Mouse (Mus musculus): ENCODE data around the gene Gm5617. TPM values are rescaled to one million over a fixed set of nuclear protein-coding genes. Genes with fewer than 3 reads are reported as not detected.

Gm5617 gene
- polyA plus RNA-seq, 1 experiment from 2014 or later: 32.6 TPM

DNA sequence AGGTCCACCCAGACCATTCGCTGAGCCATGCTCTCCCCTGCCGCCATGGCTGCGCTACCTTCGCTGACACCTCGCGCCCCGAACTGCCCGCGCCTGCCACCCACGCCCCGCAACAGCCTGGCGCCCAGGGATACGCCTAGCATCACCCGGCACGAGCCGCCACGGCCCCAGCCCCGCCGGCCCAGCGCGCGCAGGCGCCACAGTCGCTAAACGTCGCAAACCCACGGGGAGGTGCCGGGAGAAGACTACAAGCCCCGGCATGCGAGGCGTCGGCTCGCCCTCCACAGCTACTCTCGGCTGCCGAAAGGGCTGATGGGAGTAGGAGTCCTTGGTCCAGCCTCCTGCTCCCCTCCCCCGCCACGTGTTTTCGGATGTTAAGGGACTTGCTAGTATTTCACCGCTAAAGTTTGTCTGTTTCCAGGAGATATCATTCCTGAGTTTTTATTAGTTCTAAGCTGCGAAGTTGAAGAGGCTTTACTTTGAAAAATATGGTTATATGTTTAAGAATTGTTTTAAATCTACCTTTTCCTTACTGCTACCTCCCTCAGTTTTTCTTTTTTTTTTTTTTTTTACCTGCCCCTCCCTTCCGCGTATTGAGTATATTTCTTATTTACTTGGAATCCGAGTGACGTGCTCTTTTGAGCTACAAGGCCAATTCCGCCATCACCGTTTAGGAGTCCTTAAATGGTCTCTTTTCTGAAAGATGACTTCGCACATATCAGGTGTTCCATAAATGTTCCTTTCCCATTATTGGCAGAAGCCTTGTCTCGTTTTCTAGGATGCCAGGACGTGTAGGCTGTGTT, 14.6 kb upstream of the Gm5617 start, which contains the start of gene Rexo2:
Gene Rexo2 (minus strand): TSS at position 213 of the 803 bp plus-strand sequence.
- H3K27ac ChIP-seq (ENCODE audit: low read depth): no peak within 1 kb of the TSS
- H3K36me3 ChIP-seq (ENCODE audit: control insufficient read depth, insufficient read depth, low read length): peaks cover 20% of the 10 kb centered on the region; the same call in 1 of the 2 replicates
- no peaks in the 10 kb centered on the region for H3K9me3 ChIP-seq (ENCODE audit: control insufficient read depth, low read length)
- no peaks in the 10 kb centered on the region for H3K27me3 ChIP-seq (replicated peaks; ENCODE audit: control insufficient read depth, insufficient read depth, low read length)
- H3K9ac ChIP-seq (ENCODE audit: low read length): peak within 1 kb of the TSS; percentile 69
- ATAC-seq (replicated peaks; ENCODE audit: low FRiP score, low TSS enrichment, low read depth): peak; percentile 97
- H3K4me3 ChIP-seq (ENCODE audit: low read depth, low read length): peak within 1 kb of the TSS; percentile 83
- H3K4me2 ChIP-seq (ENCODE audit: low read length): peak within 1 kb of the TSS; percentile 83
- peak; percentile 92 for DNase-seq (ENCODE audit: low spot score)
- WGBS: 1% methylated on average over 48 of the region's 49 CpGs
- H3K4me1 ChIP-seq (replicated peaks; ENCODE audit: control insufficient read depth, insufficient read depth, low read length): peaks cover 5% of the 10 kb centered on the region; the same call in 1 of the 2 replicates

DNA sequence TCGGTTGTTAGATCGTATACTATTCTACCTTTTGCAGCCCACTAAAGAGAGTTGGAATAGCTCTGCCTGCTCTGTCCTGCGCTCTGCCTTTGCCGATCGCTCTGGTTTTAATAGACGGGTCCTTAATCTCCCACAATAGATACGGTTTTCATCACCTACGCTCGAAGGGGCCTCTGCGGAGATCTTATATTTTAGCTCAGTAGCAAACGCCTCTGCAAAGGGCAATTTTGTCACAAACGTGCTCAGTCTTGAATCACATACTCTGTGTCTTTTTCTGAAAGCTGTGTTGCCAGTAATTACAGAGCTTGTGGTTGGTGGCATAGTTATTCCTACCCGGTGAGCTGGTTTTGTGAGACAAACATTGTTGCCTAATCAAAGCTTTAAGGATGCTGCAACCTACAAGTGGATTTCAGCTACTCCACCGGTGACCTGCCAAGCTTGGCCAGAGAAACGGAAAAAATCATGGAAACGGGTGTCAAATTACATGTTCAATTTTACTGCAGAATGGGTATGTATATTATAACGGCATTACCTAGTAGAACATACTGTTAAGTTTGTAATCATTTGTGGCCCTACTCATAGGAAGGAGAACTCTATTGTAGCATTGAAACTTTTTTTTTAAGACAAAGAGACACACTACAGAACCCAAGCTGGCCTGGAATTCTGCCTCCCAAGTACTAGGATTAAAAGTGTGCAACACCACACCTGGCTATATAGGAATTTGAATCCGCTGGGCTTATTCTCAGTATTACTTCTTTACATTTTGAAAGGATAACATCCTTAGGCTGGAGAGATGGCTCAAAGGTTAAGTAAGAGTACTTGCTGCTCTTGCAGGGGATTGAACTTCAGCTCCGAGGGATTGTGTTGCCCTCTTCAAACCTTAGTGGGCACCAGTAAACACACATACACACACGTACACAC, 13.8 kb upstream of the Gm5617 start:
- Histone ChIP-seq H3K4me2 (ENCODE audit: low read length) (peak overlapping the region; percentile 83), H3K27me3 (replicated peaks; ENCODE audit: control insufficient read depth, insufficient read depth, low read length) (no peaks in the 10 kb centered on the region), H3K36me3 (ENCODE audit: control insufficient read depth, insufficient read depth, low read length) (peaks cover 19% of the 10 kb centered on the region; the same call in 1 of the 2 replicates), H3K4me3 (ENCODE audit: low read depth, low read length) (peak overlapping the region; percentile 83), H3K9me3 (ENCODE audit: control insufficient read depth, low read length) (no peaks in the 10 kb centered on the region), H3K4me1 (replicated peaks; ENCODE audit: control insufficient read depth, insufficient read depth, low read length) (peaks cover 5% of the 10 kb centered on the region; the same call in 1 of the 2 replicates), H3K9ac (ENCODE audit: low read length) (no peak overlapping the region), H3K27ac (ENCODE audit: low read depth) (no peak overlapping the region)
- 35% methylated on average over 20 of the region's 20 CpGs for WGBS
- DNase-seq (ENCODE audit: low spot score) (peak; percentile 59), ATAC-seq (replicated peaks; ENCODE audit: low FRiP score, low TSS enrichment, low read depth) (no peak)

DNA sequence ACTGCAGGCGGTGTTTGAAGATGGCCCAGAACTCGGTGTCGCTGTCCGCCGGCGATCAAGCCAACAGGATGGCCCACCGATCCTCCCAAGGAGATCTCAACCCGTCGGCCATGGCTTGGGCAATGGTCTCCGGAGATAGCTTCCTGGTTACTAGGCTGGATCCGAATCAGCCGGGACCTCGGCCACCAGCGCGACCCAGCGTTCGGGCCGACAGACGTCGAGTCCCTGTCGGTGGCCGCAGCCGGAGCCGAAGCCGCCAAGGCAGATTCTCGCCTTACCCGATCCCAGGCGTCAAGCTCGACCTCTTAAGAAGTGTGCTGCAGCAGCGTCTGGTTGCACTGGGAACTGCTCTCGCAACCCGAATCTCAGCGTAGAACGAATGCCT, 298 bp downstream of the Gm5617 start:
- H3K4me3 ChIP-seq (ENCODE audit: low read depth, low read length): peak overlapping the region; percentile 96
- 0 out of 2 replicates have a peak, but pooled peaks cover 8% of the 10 kb centered on the region for H3K4me1 ChIP-seq (replicated peaks; ENCODE audit: control insufficient read depth, insufficient read depth, low read length)
- H3K9me3 ChIP-seq (ENCODE audit: control insufficient read depth, low read length): no peaks in the 10 kb centered on the region
- H3K4me2 ChIP-seq (ENCODE audit: low read length): peak overlapping the region; percentile 67
- WGBS: 3% methylated on average over 34 of the region's 34 CpGs
- peak overlapping the region; percentile 90 for H3K27ac ChIP-seq (ENCODE audit: low read depth)
- peak overlapping the region; percentile 92 for H3K9ac ChIP-seq (ENCODE audit: low read length)
- DNase-seq (ENCODE audit: low spot score) (no peak), ATAC-seq (replicated peaks; ENCODE audit: low FRiP score, low TSS enrichment, low read depth) (peak; percentile 72)
- peaks cover 33% of the 10 kb centered on the region for H3K36me3 ChIP-seq (ENCODE audit: control insufficient read depth, insufficient read depth, low read length)
- no peaks in the 10 kb centered on the region for H3K27me3 ChIP-seq (replicated peaks; ENCODE audit: control insufficient read depth, insufficient read depth, low read length)

DNA sequence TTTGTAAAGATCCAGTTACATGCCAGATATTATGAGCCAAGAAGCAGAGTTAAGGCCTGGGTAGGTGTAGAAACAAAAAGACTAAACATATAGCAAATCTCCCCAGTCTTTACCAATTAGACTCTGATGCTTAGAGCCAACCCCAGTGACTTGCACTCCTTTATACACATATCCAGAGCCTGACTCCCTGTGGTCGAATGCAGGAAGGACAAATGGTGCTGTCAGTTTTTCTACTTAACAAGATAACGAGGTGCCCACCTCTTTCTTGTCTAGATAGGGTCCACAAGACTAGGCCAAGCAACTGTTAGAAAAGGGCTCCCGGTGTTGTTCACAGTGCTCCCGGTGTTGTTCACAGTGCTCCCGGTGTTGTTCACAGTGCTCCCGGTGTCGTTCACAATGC, 6.0 kb downstream of the Gm5617 start:
- H3K36me3 ChIP-seq (ENCODE audit: control insufficient read depth, insufficient read depth, low read length): no peaks in the 10 kb centered on the region
- 0 out of 2 replicates have a peak, but pooled peaks cover 6% of the 10 kb centered on the region for H3K27me3 ChIP-seq (replicated peaks; ENCODE audit: control insufficient read depth, insufficient read depth, low read length)
- no peak overlapping the region for H3K4me2 ChIP-seq (ENCODE audit: low read length)
- no peak overlapping the region for H3K4me3 ChIP-seq (ENCODE audit: low read depth, low read length)
- no peaks in the 10 kb centered on the region for H3K9me3 ChIP-seq (ENCODE audit: control insufficient read depth, low read length)
- no peak overlapping the region for H3K9ac ChIP-seq (ENCODE audit: low read length)
- no peak for ATAC-seq (replicated peaks; ENCODE audit: low FRiP score, low TSS enrichment, low read depth)
- H3K4me1 ChIP-seq (replicated peaks; ENCODE audit: control insufficient read depth, insufficient read depth, low read length): no peaks in the 10 kb centered on the region
- H3K27ac ChIP-seq (ENCODE audit: low read depth): no peak overlapping the region
- 86% methylated on average over 7 of the region's 7 CpGs for WGBS
- DNase-seq (ENCODE audit: low spot score): no peak

DNA sequence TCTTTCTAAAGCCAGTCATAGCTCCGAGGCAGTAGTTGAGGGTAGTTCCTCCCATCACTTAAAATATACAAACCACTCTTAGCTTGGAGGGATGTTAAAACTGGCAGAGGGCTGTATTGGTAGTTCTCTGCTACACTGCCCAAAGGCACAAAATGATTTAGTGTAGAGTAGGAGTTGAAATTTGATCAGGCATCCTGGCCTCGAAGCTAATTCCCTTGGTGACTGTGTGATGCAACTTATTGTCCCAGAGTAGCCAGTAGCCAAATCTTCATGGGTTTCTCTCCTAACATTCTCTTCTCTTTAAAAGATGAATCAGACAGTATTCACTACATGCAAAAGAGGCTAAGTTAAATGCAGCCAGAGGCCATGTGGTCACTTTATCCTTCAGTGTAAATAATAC, 7.8 kb downstream of the Gm5617 start:
- no peaks in the 10 kb centered on the region for H3K4me1 ChIP-seq (replicated peaks; ENCODE audit: control insufficient read depth, insufficient read depth, low read length)
- no peak overlapping the region for H3K9ac ChIP-seq (ENCODE audit: low read length)
- ATAC-seq (replicated peaks; ENCODE audit: low FRiP score, low TSS enrichment, low read depth) (no peak), DNase-seq (ENCODE audit: low spot score) (no peak)
- H3K9me3 ChIP-seq (ENCODE audit: control insufficient read depth, low read length): no peaks in the 10 kb centered on the region
- H3K4me2 ChIP-seq (ENCODE audit: low read length): no peak overlapping the region
- H3K27me3 ChIP-seq (replicated peaks; ENCODE audit: control insufficient read depth, insufficient read depth, low read length): 0 out of 2 replicates have a peak, but pooled peaks cover 6% of the 10 kb centered on the region
- WGBS: 58% methylated on average over 2 of the region's 2 CpGs
- no peak overlapping the region for H3K27ac ChIP-seq (ENCODE audit: low read depth)
- H3K36me3 ChIP-seq (ENCODE audit: control insufficient read depth, insufficient read depth, low read length): no peaks in the 10 kb centered on the region
- H3K4me3 ChIP-seq (ENCODE audit: low read depth, low read length): no peak overlapping the region

DNA sequence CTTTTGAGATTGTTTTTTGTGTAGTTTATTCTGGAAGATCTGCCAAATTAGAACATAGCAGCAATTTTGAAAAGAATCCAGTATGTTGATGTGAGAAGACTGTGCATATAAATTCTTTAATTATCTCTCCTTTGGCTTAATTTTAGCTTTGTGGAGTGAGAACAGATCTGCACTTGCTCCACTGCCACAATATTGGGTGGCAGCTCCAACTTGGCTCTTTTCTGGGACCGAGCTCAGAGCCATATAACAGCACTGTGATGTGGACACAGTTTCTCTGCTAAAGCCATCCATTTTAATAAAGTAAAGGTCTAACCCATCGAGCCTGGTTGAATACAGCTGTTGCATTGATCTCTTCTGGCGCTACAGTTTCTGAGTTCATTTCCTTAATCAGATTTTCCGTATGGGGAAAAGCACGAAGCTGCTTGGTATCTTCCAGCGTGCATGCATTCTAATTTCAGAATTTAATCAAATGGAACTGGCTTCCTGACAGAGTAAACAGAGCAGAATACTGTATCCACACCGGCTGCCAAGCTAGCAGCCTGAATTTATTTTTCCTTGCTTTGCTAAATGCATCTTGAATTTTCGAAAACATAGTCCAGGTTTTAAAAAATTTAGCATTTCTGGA, 9.6 kb downstream of the Gm5617 start:
- no peak overlapping the region for H3K4me2 ChIP-seq (ENCODE audit: low read length)
- H3K27ac ChIP-seq (ENCODE audit: low read depth): no peak overlapping the region
- H3K27me3 ChIP-seq (replicated peaks; ENCODE audit: control insufficient read depth, insufficient read depth, low read length): 0 out of 2 replicates have a peak, but pooled peaks cover 6% of the 10 kb centered on the region
- H3K36me3 ChIP-seq (ENCODE audit: control insufficient read depth, insufficient read depth, low read length): no peaks in the 10 kb centered on the region
- DNase-seq (ENCODE audit: low spot score) (no peak), ATAC-seq (replicated peaks; ENCODE audit: low FRiP score, low TSS enrichment, low read depth) (no peak)
- no peaks in the 10 kb centered on the region for H3K9me3 ChIP-seq (ENCODE audit: control insufficient read depth, low read length)
- no peak overlapping the region for H3K4me3 ChIP-seq (ENCODE audit: low read depth, low read length)
- 71% methylated on average over 8 of the region's 8 CpGs for WGBS
- H3K4me1 ChIP-seq (replicated peaks; ENCODE audit: control insufficient read depth, insufficient read depth, low read length): no peaks in the 10 kb centered on the region
- H3K9ac ChIP-seq (ENCODE audit: low read length): no peak overlapping the region

DNA sequence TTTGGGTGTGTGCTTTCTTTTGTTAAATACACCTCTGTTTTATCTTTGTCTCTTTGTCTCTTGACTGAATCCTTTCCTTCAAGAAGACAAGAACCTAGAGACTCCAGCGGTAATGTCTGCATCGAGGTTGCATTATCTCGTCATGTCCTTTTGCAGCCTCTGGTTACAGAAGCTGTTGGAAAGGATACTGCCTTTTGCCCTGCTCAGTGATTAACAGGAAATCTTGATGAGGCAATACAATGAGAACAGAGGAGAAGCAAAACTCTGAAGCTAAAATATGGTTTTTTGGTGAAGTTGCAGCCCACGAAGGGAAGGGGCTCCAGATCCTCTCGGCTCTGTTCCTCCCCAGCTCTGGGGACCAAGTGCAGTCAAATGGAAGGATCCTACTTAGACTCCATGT, 14.9 kb downstream of the Gm5617 start:
- Histone ChIP-seq H3K4me1 (replicated peaks; ENCODE audit: control insufficient read depth, insufficient read depth, low read length) (no peaks in the 10 kb centered on the region), H3K27me3 (replicated peaks; ENCODE audit: control insufficient read depth, insufficient read depth, low read length) (no peaks in the 10 kb centered on the region), H3K4me3 (ENCODE audit: low read depth, low read length) (no peak overlapping the region), H3K27ac (ENCODE audit: low read depth) (no peak overlapping the region), H3K9me3 (ENCODE audit: control insufficient read depth, low read length) (no peaks in the 10 kb centered on the region), H3K36me3 (ENCODE audit: control insufficient read depth, insufficient read depth, low read length) (no peaks in the 10 kb centered on the region), H3K4me2 (ENCODE audit: low read length) (no peak overlapping the region), H3K9ac (ENCODE audit: low read length) (no peak overlapping the region)
- WGBS: 86% methylated on average over 5 of the region's 5 CpGs
- ATAC-seq (replicated peaks; ENCODE audit: low FRiP score, low TSS enrichment, low read depth) (no peak), DNase-seq (ENCODE audit: low spot score) (no peak)

DNA sequence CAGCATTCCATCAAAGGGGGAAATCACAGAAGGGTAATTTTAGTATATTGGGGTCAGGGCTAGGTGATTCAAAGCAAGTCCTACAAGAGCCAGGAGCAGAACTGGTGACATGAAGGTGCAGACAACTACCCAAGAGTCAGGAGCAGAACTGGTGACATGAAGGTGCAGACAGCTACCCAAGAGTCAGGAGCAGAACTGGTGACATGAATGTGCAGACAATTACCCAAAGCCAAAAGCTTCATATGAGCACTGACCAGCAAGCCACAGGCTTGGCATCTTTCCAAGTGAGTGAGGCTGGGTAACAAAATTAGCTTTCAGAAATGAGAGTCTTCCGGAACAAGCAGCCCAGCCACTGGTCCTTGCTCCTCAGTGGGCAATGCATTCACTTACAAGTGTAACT, 20.1 kb downstream of the Gm5617 start:
- Histone ChIP-seq H3K27ac (ENCODE audit: low read depth) (no peak overlapping the region), H3K4me1 (replicated peaks; ENCODE audit: control insufficient read depth, insufficient read depth, low read length) (no peaks in the 10 kb centered on the region), H3K9me3 (ENCODE audit: control insufficient read depth, low read length) (no peaks in the 10 kb centered on the region), H3K4me3 (ENCODE audit: low read depth, low read length) (no peak overlapping the region), H3K36me3 (ENCODE audit: control insufficient read depth, insufficient read depth, low read length) (no peaks in the 10 kb centered on the region), H3K9ac (ENCODE audit: low read length) (no peak overlapping the region), H3K4me2 (ENCODE audit: low read length) (no peak overlapping the region), H3K27me3 (replicated peaks; ENCODE audit: control insufficient read depth, insufficient read depth, low read length) (no peaks in the 10 kb centered on the region)
- no peak for ATAC-seq (replicated peaks; ENCODE audit: low FRiP score, low TSS enrichment, low read depth)
- no peak for DNase-seq (ENCODE audit: low spot score)
- 45% methylated on average over 1 of the region's 1 CpGs for WGBS

All from intestine, embryonic 14.5 days (tissue).